Mouse (Mus musculus): ENCODE results near the gene Thumpd3.

- TF ChIP-seq CTCF (IDR thresholded peaks at IDR 0.05) (no peak), EP300 (IDR thresholded peaks at IDR 0.05) (no peak)
These were observed 1.2 kb downstream of the Thumpd3 start for GRCm38 (mm10) chr6:113047016-113047746.

All from lung, postnatal 0 days (tissue).